Comparison of ENCODE assay signal across 40 mouse cellular contexts in genomic region chr12:105208441-105208840, GRCm38 (mm10). TPM values are rescaled to one million over a fixed set of nuclear protein-coding genes. Genes with fewer than 3 reads are reported as not detected.
"Had no signal": no experiment of that assay in that cellular context is flagged by ENCODE, and none has a peak within 500 bp of the region (broad histone marks: within the 10 kb centered on the region; RNA-seq: fewer than 3 reads in every experiment).

No protein-coding gene starts in this region.

- H3K4me1 ChIP-seq: embryonic facial prominence, embryonic 10.5 days; embryonic facial prominence, embryonic 12.5 days; embryonic facial prominence, embryonic 13.5 days; embryonic facial prominence, embryonic 15.5 days; forebrain, embryonic 15.5 days had no signal

- H3K9me3 ChIP-seq: embryonic facial prominence, embryonic 10.5 days; embryonic facial prominence, embryonic 12.5 days; embryonic facial prominence, embryonic 13.5 days; embryonic facial prominence, embryonic 15.5 days; forebrain, embryonic 10.5 days; forebrain, embryonic 12.5 days; forebrain, embryonic 13.5 days; forebrain, embryonic 15.5 days had no signal

- H3K27ac ChIP-seq: embryonic facial prominence, embryonic 10.5 days; embryonic facial prominence, embryonic 12.5 days; embryonic facial prominence, embryonic 13.5 days; embryonic facial prominence, embryonic 15.5 days; forebrain, embryonic 10.5 days; forebrain, embryonic 12.5 days; forebrain, embryonic 13.5 days; forebrain, embryonic 15.5 days; gastrocnemius, adult 2 months; heart, adult 2 months had no signal

- DNase-seq: cerebellum, adult 2 months; cerebellum, adult 8-10 months; cerebellum, adult 9-10 months; cerebellum, adult 9-11 months; cerebellum, postnatal 10 days; cerebellum, postnatal 14 days; cerebellum, postnatal 25 days; cerebellum, postnatal 36 days; embryo, embryonic 11 days; forebrain, postnatal 0 days; gastrocnemius, adult 2 months; gastrocnemius, postnatal 10 days; gastrocnemius, postnatal 14 days; gastrocnemius, postnatal 25 days; gastrocnemius, postnatal 36 days; heart, adult 18-20 months; heart, adult 2 months had no signal

- H3K9ac ChIP-seq: embryonic facial prominence, embryonic 12.5 days; embryonic facial prominence, embryonic 13.5 days; embryonic facial prominence, embryonic 15.5 days; forebrain, embryonic 12.5 days; forebrain, embryonic 13.5 days; forebrain, embryonic 15.5 days; forebrain, postnatal 0 days had no signal

- H3K4me2 ChIP-seq: embryonic facial prominence, embryonic 12.5 days; embryonic facial prominence, embryonic 13.5 days; embryonic facial prominence, embryonic 15.5 days; forebrain, embryonic 12.5 days; forebrain, embryonic 13.5 days; forebrain, embryonic 15.5 days had no signal

- H3K4me3 ChIP-seq: embryonic facial prominence, embryonic 10.5 days; embryonic facial prominence, embryonic 12.5 days; embryonic facial prominence, embryonic 13.5 days; embryonic facial prominence, embryonic 15.5 days; erythroblast, embryonic 14.5 days; forebrain, embryonic 10.5 days; forebrain, embryonic 12.5 days; forebrain, embryonic 13.5 days; forebrain, embryonic 15.5 days; gastrocnemius, adult 2 months; heart, adult 2 months had no signal

- ATAC-seq: forebrain, embryonic 13.5 days; forebrain, embryonic 14.5 days; forebrain, embryonic 15.5 days; forebrain, embryonic 16.5 days; forebrain, postnatal 0 days had no signal

- H3K27me3 ChIP-seq: embryonic facial prominence, embryonic 12.5 days; embryonic facial prominence, embryonic 13.5 days; embryonic facial prominence, embryonic 15.5 days; forebrain, embryonic 12.5 days; forebrain, embryonic 13.5 days; forebrain, embryonic 15.5 days had no signal

- H3K36me3 ChIP-seq: embryonic facial prominence, embryonic 10.5 days; embryonic facial prominence, embryonic 12.5 days; embryonic facial prominence, embryonic 13.5 days; embryonic facial prominence, embryonic 15.5 days; forebrain, embryonic 10.5 days; forebrain, embryonic 12.5 days; forebrain, embryonic 15.5 days had no signal

RNA-seq across cellular contexts. Expression of gene Tcl1b4, which starts 6.7 kb away (rescaled TPM):
- total RNA-seq: common myeloid progenitor, adult 5-6 weeks; forebrain, postnatal 0 days; gastrocnemius, adult 18-20 months; gastrocnemius, adult 2 months; gastrocnemius, adult 8-10 months; gastrocnemius, postnatal 10 days; gastrocnemius, postnatal 14 days; gastrocnemius, postnatal 25 days; gastrocnemius, postnatal 36 days; gastrocnemius, postnatal 4 days; granulocyte monocyte progenitor cell, adult 5-6 weeks; heart, adult 18-20 months; heart, adult 2 months; heart, adult 8-10 months had no signal
- polyA plus RNA-seq: cerebellum, adult 2 months; cortical plate, adult 2 months; embryonic facial prominence, embryonic 10.5 days; embryonic facial prominence, embryonic 11.5 days; embryonic facial prominence, embryonic 12.5 days; embryonic facial prominence, embryonic 13.5 days; embryonic facial prominence, embryonic 14.5 days; embryonic facial prominence, embryonic 15.5 days; erythroblast, embryonic 14.5 days; forebrain, embryonic 10.5 days; forebrain, embryonic 11.5 days; forebrain, embryonic 12.5 days; forebrain, embryonic 13.5 days; forebrain, embryonic 14.5 days; forebrain, embryonic 15.5 days; forebrain, embryonic 16.5 days; forebrain, postnatal 0 days; frontal cortex, adult 2 months; gonadal fat pad, adult 2 months; heart, adult 2 months had no signal

RNA-seq across cellular contexts. Expression of gene Tcl1, which starts 14.2 kb away (rescaled TPM):
- total RNA-seq: common myeloid progenitor, adult 5-6 weeks; forebrain, postnatal 0 days; gastrocnemius, adult 18-20 months; gastrocnemius, adult 2 months; gastrocnemius, adult 8-10 months; gastrocnemius, postnatal 10 days; gastrocnemius, postnatal 14 days; gastrocnemius, postnatal 25 days; gastrocnemius, postnatal 36 days; gastrocnemius, postnatal 4 days; granulocyte monocyte progenitor cell, adult 5-6 weeks; heart, adult 18-20 months; heart, adult 2 months; heart, adult 8-10 months had no signal
- polyA plus RNA-seq: cerebellum, adult 2 months; cortical plate, adult 2 months; embryonic facial prominence, embryonic 10.5 days; embryonic facial prominence, embryonic 11.5 days; embryonic facial prominence, embryonic 12.5 days; embryonic facial prominence, embryonic 13.5 days; embryonic facial prominence, embryonic 14.5 days; embryonic facial prominence, embryonic 15.5 days; erythroblast, embryonic 14.5 days; forebrain, embryonic 10.5 days; forebrain, embryonic 11.5 days; forebrain, embryonic 12.5 days; forebrain, embryonic 13.5 days; forebrain, embryonic 14.5 days; forebrain, embryonic 15.5 days; forebrain, embryonic 16.5 days; forebrain, postnatal 0 days; frontal cortex, adult 2 months; gonadal fat pad, adult 2 months; heart, adult 2 months had no signal

RNA-seq across cellular contexts. Expression of gene Tcl1b3, which starts 17.6 kb away (rescaled TPM):
- total RNA-seq: common myeloid progenitor, adult 5-6 weeks; forebrain, postnatal 0 days; gastrocnemius, adult 18-20 months; gastrocnemius, adult 2 months; gastrocnemius, adult 8-10 months; gastrocnemius, postnatal 10 days; gastrocnemius, postnatal 14 days; gastrocnemius, postnatal 25 days; gastrocnemius, postnatal 36 days; gastrocnemius, postnatal 4 days; granulocyte monocyte progenitor cell, adult 5-6 weeks; heart, adult 18-20 months; heart, adult 2 months; heart, adult 8-10 months had no signal
- polyA plus RNA-seq: cerebellum, adult 2 months; cortical plate, adult 2 months; embryonic facial prominence, embryonic 10.5 days; embryonic facial prominence, embryonic 11.5 days; embryonic facial prominence, embryonic 12.5 days; embryonic facial prominence, embryonic 13.5 days; embryonic facial prominence, embryonic 14.5 days; embryonic facial prominence, embryonic 15.5 days; erythroblast, embryonic 14.5 days; forebrain, embryonic 10.5 days; forebrain, embryonic 11.5 days; forebrain, embryonic 12.5 days; forebrain, embryonic 13.5 days; forebrain, embryonic 14.5 days; forebrain, embryonic 15.5 days; forebrain, embryonic 16.5 days; forebrain, postnatal 0 days; frontal cortex, adult 2 months; gonadal fat pad, adult 2 months; heart, adult 2 months had no signal

RNA-seq across cellular contexts. Expression of gene Tcl1b5, which starts 32.3 kb away (rescaled TPM):
- total RNA-seq: common myeloid progenitor, adult 5-6 weeks; forebrain, postnatal 0 days; gastrocnemius, adult 18-20 months; gastrocnemius, adult 2 months; gastrocnemius, adult 8-10 months; gastrocnemius, postnatal 10 days; gastrocnemius, postnatal 14 days; gastrocnemius, postnatal 25 days; gastrocnemius, postnatal 36 days; gastrocnemius, postnatal 4 days; granulocyte monocyte progenitor cell, adult 5-6 weeks; heart, adult 18-20 months; heart, adult 2 months; heart, adult 8-10 months had no signal
- polyA plus RNA-seq: cerebellum, adult 2 months; cortical plate, adult 2 months; embryonic facial prominence, embryonic 10.5 days; embryonic facial prominence, embryonic 11.5 days; embryonic facial prominence, embryonic 12.5 days; embryonic facial prominence, embryonic 13.5 days; embryonic facial prominence, embryonic 14.5 days; embryonic facial prominence, embryonic 15.5 days; erythroblast, embryonic 14.5 days; forebrain, embryonic 10.5 days; forebrain, embryonic 11.5 days; forebrain, embryonic 12.5 days; forebrain, embryonic 13.5 days; forebrain, embryonic 14.5 days; forebrain, embryonic 15.5 days; forebrain, embryonic 16.5 days; forebrain, postnatal 0 days; frontal cortex, adult 2 months; gonadal fat pad, adult 2 months; heart, adult 2 months had no signal

RNA-seq across cellular contexts. Expression of gene Tcl1b1, which starts 49.0 kb away (rescaled TPM):
- total RNA-seq: common myeloid progenitor, adult 5-6 weeks; forebrain, postnatal 0 days; gastrocnemius, adult 18-20 months; gastrocnemius, adult 2 months; gastrocnemius, adult 8-10 months; gastrocnemius, postnatal 10 days; gastrocnemius, postnatal 14 days; gastrocnemius, postnatal 25 days; gastrocnemius, postnatal 36 days; gastrocnemius, postnatal 4 days; granulocyte monocyte progenitor cell, adult 5-6 weeks; heart, adult 18-20 months; heart, adult 2 months; heart, adult 8-10 months had no signal
- polyA plus RNA-seq: cerebellum, adult 2 months; cortical plate, adult 2 months; embryonic facial prominence, embryonic 10.5 days; embryonic facial prominence, embryonic 11.5 days; embryonic facial prominence, embryonic 12.5 days; embryonic facial prominence, embryonic 13.5 days; embryonic facial prominence, embryonic 14.5 days; embryonic facial prominence, embryonic 15.5 days; erythroblast, embryonic 14.5 days; forebrain, embryonic 10.5 days; forebrain, embryonic 11.5 days; forebrain, embryonic 12.5 days; forebrain, embryonic 13.5 days; forebrain, embryonic 14.5 days; forebrain, embryonic 15.5 days; forebrain, embryonic 16.5 days; forebrain, postnatal 0 days; frontal cortex, adult 2 months; gonadal fat pad, adult 2 months; heart, adult 2 months had no signal
